Mouse (Mus musculus) hindbrain, embryonic 13.5 days (tissue): ENCODE measurements around the gene Gm20696. TPM values are rescaled to one million over a fixed set of nuclear protein-coding genes. Genes with fewer than 3 reads are reported as not detected.

Source experiments
- ATAC-seq: fragments of 200-750 bp; cut with Nextera tagmentation; 2 replicates; pipeline ENCODE4 v1.8.0; 2017; ENCODE audit warnings: moderate TSS enrichment; ENCODE audit not compliant: low FRiP score
- H3K27ac ChIP-seq: fragments of 300-500 bp; sonication (generic); 2 replicates; pipeline ENCODE4 v1.5.1; 2015; ENCODE audit warnings: inconsistent platforms, mild to moderate bottlenecking, moderate library complexity
- H3K27me3 ChIP-seq: fragments of 300-500 bp; sonication (generic); 2 replicates; pipeline ENCODE4 v1.6.1; 2015; ENCODE audit warnings: mild to moderate bottlenecking, inconsistent platforms
- H3K36me3 ChIP-seq: fragments of 300-500 bp; sonication (generic); 2 replicates; pipeline ENCODE4 v1.6.1; 2015; ENCODE audit warnings: mild to moderate bottlenecking, inconsistent platforms
- H3K4me1 ChIP-seq: fragments of 300-500 bp; sonication (generic); replicated peaks from 2 replicates; pipeline ENCODE4 v1.6.1; 2015; ENCODE audit warnings: inconsistent platforms
- H3K4me2 ChIP-seq: fragments of 300-500 bp; sonication (generic); 2 replicates; pipeline ENCODE4 v1.6.1; 2015; ENCODE audit warnings: inconsistent platforms, mild to moderate bottlenecking, moderate library complexity
- H3K4me3 ChIP-seq: fragments of 300-500 bp; sonication (generic); 2 replicates; pipeline ENCODE4 v1.5.1; 2015; ENCODE audit warnings: mild to moderate bottlenecking, inconsistent platforms
- H3K9ac ChIP-seq: fragments of 300-500 bp; sonication (generic); 2 replicates; pipeline ENCODE4 v1.6.1; 2015; ENCODE audit warnings: mild to moderate bottlenecking, inconsistent platforms
- H3K9me3 ChIP-seq: fragments of 300-500 bp; sonication (generic); 2 replicates; pipeline ENCODE4 v1.6.1; 2016; ENCODE audit warnings: inconsistent platforms
- WGBS: fragments of 180-500 bp; shearing (Covaris S2); methylation state at CpG from one replicate; pipeline ENCODE4 v1.1.7; 2015; 5-methylcytosine and 5-hydroxymethylcytosine counted together
- polyA plus RNA-seq: library from polyadenylated mRNA; unstranded; fragments of >200 nt; fragmentation: Nextera tagmentation; extraction: Ambion mirVana; gene quantifications from 2 replicates; pipeline ENCODE4 v1.2.1, GENCODE M21; 2015

Gene Gm20696
- polyA plus RNA-seq, 1 experiment from 2014 or later, result 2.7 TPM

- no peaks in the 10 kb centered on the region for H3K36me3 ChIP-seq
- H3K4me2 ChIP-seq, result no peak overlapping the region
- H3K4me3 ChIP-seq, result no peak overlapping the region
- H3K9me3 ChIP-seq, result no peaks in the 10 kb centered on the region
- no peak overlapping the region for H3K27ac ChIP-seq
- no peak for ATAC-seq
- 89% methylated on average over 3 of the region's 3 CpGs for WGBS
- no peaks in the 10 kb centered on the region for H3K27me3 ChIP-seq
- no peak overlapping the region for H3K9ac ChIP-seq
- peaks cover 9% of the 10 kb centered on the region for H3K4me1 ChIP-seq
Measured at GRCm38 (mm10) chr6:99344357-99344756, 322.2 kb downstream of the Gm20696 start.

- no peaks in the 10 kb centered on the region for H3K27me3 ChIP-seq
- ATAC-seq, result no peak
Measured at GRCm38 (mm10) chr6:99343815-99344214, 322.8 kb downstream of the Gm20696 start.

GRCm38 (mm10) chr6:99342416-99342815 is 324.2 kb downstream of the Gm20696 start:
- ATAC-seq, result no peak
- H3K4me3 ChIP-seq, result no peak overlapping the region
- no peaks in the 10 kb centered on the region for H3K36me3 ChIP-seq
- peaks cover 10% of the 10 kb centered on the region for H3K4me1 ChIP-seq
- no peak overlapping the region for H3K9ac ChIP-seq
- no peak overlapping the region for H3K4me2 ChIP-seq
- 95% methylated on average over 3 of the region's 3 CpGs for WGBS
- no peaks in the 10 kb centered on the region for H3K27me3 ChIP-seq
- H3K27ac ChIP-seq, result no peak overlapping the region
- H3K9me3 ChIP-seq, result no peaks in the 10 kb centered on the region

More at GRCm38 (mm10) chr6:99343815-99344214, 322.8 kb downstream of the Gm20696 start:
- Histone ChIP-seq H3K9me3 (no peaks in the 10 kb centered on the region), H3K4me2 (no peak overlapping the region), H3K9ac (no peak overlapping the region), H3K4me1 (peaks cover 13% of the 10 kb centered on the region), H3K36me3 (no peaks in the 10 kb centered on the region), H3K27ac (no peak overlapping the region), H3K4me3 (no peak overlapping the region)
- 89% methylated on average over 3 of the region's 3 CpGs for WGBS

DNA sequence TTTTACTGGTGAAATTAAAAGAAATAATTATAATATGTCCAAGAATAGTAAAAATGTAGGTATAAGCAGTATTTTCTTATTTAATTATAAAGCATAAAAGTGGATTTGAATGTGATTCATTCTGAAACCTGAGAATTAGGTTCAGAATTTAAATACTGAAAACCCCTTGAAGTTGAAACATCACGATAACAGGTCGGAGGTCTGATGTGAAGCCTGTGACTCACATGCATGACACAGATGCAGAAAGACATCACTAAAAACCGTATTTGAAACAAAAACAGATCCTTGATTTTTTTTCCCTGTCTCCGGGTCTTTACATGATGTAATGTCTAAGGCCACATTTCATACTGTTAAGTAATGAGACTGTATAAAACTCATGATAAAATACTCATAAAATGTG is 325.7 kb downstream of the Gm20696 start:
- Histone ChIP-seq H3K9me3 (no peaks in the 10 kb centered on the region), H3K27me3 (no peaks in the 10 kb centered on the region), H3K27ac (no peak overlapping the region), H3K9ac (no peak overlapping the region), H3K36me3 (no peaks in the 10 kb centered on the region), H3K4me1 (peaks cover 12% of the 10 kb centered on the region), H3K4me3 (no peak overlapping the region), H3K4me2 (no peak overlapping the region)
- ATAC-seq, result no peak
- 91% methylated on average over 4 of the region's 4 CpGs for WGBS

DNA sequence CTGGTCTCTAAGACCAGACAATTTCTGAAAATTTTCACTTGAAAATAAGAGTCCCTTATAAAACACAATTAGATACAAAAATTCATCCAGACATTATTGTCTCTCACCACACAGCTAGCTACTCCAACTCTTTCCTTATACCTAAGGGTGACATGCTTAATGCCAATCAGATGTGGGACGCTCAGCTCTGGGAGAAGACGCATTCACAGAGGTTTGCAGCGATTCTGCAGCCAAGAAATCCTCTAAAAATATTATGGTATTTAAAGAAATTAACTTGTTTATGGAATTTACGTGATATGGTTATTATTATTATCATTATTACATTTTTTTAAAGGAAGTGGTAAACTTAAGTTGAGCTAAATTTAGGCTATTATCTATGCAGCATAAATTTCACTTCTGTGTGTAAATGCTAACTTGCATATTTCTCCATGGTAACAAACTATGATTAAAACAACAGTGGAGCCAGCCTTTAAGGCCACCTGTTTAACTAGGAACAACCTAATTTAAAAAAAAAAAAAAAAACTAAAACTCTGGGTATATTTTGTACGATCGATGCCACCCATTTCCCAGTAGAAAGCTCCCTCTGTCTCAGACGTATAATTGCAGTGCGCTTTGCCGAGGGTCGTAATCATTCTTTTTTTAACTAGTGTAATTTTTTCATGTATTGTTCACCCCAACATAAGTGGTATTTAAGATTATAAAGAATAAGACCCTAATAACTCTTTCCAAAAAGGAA is 326.4 kb downstream of the Gm20696 start:
- no peak overlapping the region for H3K9ac ChIP-seq
- peaks cover 12% of the 10 kb centered on the region for H3K4me1 ChIP-seq
- H3K9me3 ChIP-seq, result no peaks in the 10 kb centered on the region
- H3K4me3 ChIP-seq, result no peak overlapping the region
- no peak for ATAC-seq
- no peak overlapping the region for H3K27ac ChIP-seq
- H3K27me3 ChIP-seq, result no peaks in the 10 kb centered on the region
- H3K36me3 ChIP-seq, result no peaks in the 10 kb centered on the region
- WGBS, result 84% methylated on average over 10 of the region's 10 CpGs
- H3K4me2 ChIP-seq, result no peak overlapping the region

DNA sequence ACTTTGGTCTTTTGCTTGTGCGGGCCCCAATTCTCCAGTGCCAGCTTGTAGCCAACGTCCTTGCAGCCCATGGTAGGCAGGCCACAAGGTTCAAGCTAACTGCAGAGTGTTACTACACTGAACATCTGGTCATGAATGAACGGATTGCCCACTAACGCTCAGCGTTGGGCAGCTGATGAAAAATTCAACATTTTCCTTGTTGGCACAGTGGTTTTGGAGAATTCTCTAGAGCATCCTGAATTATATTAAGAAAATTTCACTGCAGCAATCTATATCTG is 327.3 kb downstream of the Gm20696 start:
- Histone ChIP-seq H3K27ac (no peak overlapping the region), H3K36me3 (no peaks in the 10 kb centered on the region), H3K4me1 (peaks cover 12% of the 10 kb centered on the region), H3K4me2 (no peak overlapping the region), H3K4me3 (no peak overlapping the region), H3K9me3 (no peaks in the 10 kb centered on the region), H3K9ac (no peak overlapping the region), H3K27me3 (no peaks in the 10 kb centered on the region)
- ATAC-seq, result no peak
- WGBS, result 29% methylated on average over 5 of the region's 5 CpGs

- Histone ChIP-seq H3K4me2 (no peak overlapping the region), H3K9me3 (no peaks in the 10 kb centered on the region), H3K4me3 (no peak overlapping the region), H3K27me3 (no peaks in the 10 kb centered on the region), H3K4me1 (peaks cover 12% of the 10 kb centered on the region), H3K9ac (no peak overlapping the region), H3K36me3 (no peaks in the 10 kb centered on the region), H3K27ac (no peak overlapping the region)
- no peak for ATAC-seq
- WGBS, result 43% methylated on average over 9 of the region's 9 CpGs
Measured at GRCm38 (mm10) chr6:99338593-99339342, 327.8 kb downstream of the Gm20696 start.

GRCm38 (mm10) chr6:99338174-99338573 is 328.4 kb downstream of the Gm20696 start:
- H3K9ac ChIP-seq, result no peak overlapping the region
- H3K36me3 ChIP-seq, result no peaks in the 10 kb centered on the region
- peaks cover 12% of the 10 kb centered on the region for H3K4me1 ChIP-seq
- H3K27ac ChIP-seq, result no peak overlapping the region
- no peak overlapping the region for H3K4me2 ChIP-seq
- no peaks in the 10 kb centered on the region for H3K9me3 ChIP-seq
- no peak overlapping the region for H3K4me3 ChIP-seq
- no peak for ATAC-seq
- H3K27me3 ChIP-seq, result no peaks in the 10 kb centered on the region
- WGBS, result 59% methylated on average over 3 of the region's 3 CpGs

DNA sequence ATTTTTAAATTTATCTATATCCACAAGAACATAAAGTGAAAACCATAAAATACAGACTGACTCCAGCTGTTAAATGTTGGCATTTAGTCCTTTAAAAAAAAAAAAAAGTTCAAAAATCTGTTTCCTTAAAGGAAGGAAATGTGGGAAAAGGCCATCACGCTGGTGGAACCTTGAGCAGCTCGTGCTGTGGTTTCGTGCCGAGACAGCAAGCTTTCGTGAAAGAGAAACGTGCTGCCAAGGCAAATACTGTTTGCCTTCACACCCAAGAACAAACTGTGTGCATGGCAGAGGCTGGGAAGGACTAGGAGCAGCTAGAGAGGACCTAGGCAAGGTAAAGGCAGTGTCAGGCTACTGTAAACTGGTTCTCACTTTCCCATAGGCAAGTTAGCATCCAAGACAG is 329.0 kb downstream of the Gm20696 start:
- no peak overlapping the region for H3K9ac ChIP-seq
- no peak overlapping the region for H3K4me2 ChIP-seq
- no peak for ATAC-seq
- 68% methylated on average over 6 of the region's 6 CpGs for WGBS
- no peak overlapping the region for H3K4me3 ChIP-seq
- no peaks in the 10 kb centered on the region for H3K9me3 ChIP-seq
- no peaks in the 10 kb centered on the region for H3K36me3 ChIP-seq
- H3K27ac ChIP-seq, result no peak overlapping the region
- H3K4me1 ChIP-seq, result peaks cover 12% of the 10 kb centered on the region
- no peaks in the 10 kb centered on the region for H3K27me3 ChIP-seq

GRCm38 (mm10) chr6:99336191-99336590 is 330.4 kb downstream of the Gm20696 start:
- no peaks in the 10 kb centered on the region for H3K27me3 ChIP-seq
- no peak overlapping the region for H3K27ac ChIP-seq
- H3K4me1 ChIP-seq, result peaks cover 12% of the 10 kb centered on the region
- no peaks in the 10 kb centered on the region for H3K9me3 ChIP-seq
- no peaks in the 10 kb centered on the region for H3K36me3 ChIP-seq
- H3K4me2 ChIP-seq, result no peak overlapping the region
- no peak overlapping the region for H3K9ac ChIP-seq
- H3K4me3 ChIP-seq, result no peak overlapping the region
- no peak for ATAC-seq
- 43% methylated on average over 5 of the region's 5 CpGs for WGBS

GRCm38 (mm10) chr6:99335174-99335830 is 331.3 kb downstream of the Gm20696 start:
- H3K36me3 ChIP-seq, result no peaks in the 10 kb centered on the region
- no peak overlapping the region for H3K4me3 ChIP-seq
- no peaks in the 10 kb centered on the region for H3K9me3 ChIP-seq
- H3K4me2 ChIP-seq, result no peak overlapping the region
- H3K9ac ChIP-seq, result no peak overlapping the region
- no peaks in the 10 kb centered on the region for H3K27me3 ChIP-seq
- peaks cover 12% of the 10 kb centered on the region for H3K4me1 ChIP-seq
- 60% methylated on average over 13 of the region's 13 CpGs for WGBS
- no peak overlapping the region for H3K27ac ChIP-seq
- no peak for ATAC-seq

DNA sequence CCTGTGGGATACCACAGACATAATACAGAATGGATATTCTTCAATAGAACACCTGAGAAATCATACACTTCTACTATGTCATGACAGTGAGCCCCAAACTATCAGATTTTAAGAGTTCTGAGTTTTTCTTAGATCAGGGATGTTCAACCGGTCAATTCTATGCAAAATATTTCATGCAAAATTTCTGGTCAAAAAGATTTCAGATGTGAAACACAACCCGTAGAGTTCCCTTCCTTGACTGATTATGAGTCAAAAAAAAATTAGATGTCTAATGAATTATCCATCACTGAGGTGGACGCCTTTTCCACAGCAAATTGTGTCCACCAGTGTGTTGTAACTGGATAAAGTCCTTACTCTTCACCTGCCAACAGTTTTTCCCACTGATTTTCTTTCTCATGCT is 332.3 kb downstream of the Gm20696 start:
- H3K27me3 ChIP-seq, result no peaks in the 10 kb centered on the region
- no peak for ATAC-seq
- H3K4me1 ChIP-seq, result peaks cover 12% of the 10 kb centered on the region
- no peak overlapping the region for H3K4me3 ChIP-seq
- H3K27ac ChIP-seq, result no peak overlapping the region
- WGBS, result 96% methylated on average over 3 of the region's 3 CpGs
- H3K9ac ChIP-seq, result no peak overlapping the region
- no peaks in the 10 kb centered on the region for H3K36me3 ChIP-seq
- no peaks in the 10 kb centered on the region for H3K9me3 ChIP-seq
- no peak overlapping the region for H3K4me2 ChIP-seq
